Mouse (Mus musculus): ENCODE data around the gene Exoc6. TPM values are rescaled to one million over a fixed set of nuclear protein-coding genes. Genes with fewer than 3 reads are reported as not detected.
A peak's percentile ranks its signal among the peaks of the same experiment; 100 is the strongest.

Exoc6 gene
- polyA plus RNA-seq, 1 experiment from 2014 or later: 19.8 TPM

DNA sequence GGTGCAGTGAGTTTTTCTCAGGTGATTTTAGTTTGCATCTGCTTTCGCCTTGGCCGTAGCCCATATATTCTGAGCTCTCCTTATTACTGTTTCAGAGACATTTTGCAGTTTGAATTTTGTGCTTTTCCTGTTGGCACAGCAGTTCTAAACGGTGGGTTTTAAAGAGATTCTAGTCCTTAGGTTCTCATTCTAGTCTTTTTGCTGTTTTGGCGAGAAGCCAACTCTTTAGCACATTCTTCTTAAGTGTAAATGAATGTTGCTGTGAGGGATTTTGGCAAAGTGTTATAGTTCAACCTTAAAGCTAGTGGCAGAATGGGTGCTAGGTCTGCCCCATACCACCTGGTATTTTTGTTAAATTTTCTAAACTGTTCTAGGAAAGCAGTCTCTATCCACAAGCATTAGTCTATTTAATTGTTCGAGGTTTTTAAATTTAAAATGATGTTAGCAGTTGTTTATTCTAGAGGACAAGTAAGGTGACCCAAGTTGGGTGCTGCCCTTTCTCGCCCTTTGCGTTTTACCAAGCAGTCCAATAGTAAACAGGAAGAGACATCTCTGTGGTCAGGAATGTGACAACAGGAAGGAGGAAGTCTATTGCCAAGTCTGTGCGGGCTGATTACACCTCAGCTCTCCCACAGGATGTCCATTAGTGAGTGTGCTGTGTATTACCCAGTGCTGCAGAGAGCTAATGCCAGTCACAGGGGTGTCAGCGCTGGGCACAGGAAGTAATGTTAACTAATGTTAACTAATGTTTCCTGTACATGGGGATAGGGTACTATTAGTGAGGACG lies 11.1 kb downstream of the Exoc6 start:
- WGBS: 77% methylated on average over 10 of the region's 10 CpGs
- no peak for ATAC-seq (ENCODE audit: low FRiP score, low read depth)
- no peaks in the 10 kb centered on the region for H3K27me3 ChIP-seq
- H3K4me1 ChIP-seq (replicated peaks): peaks cover 8% of the 10 kb centered on the region
- no peaks in the 10 kb centered on the region for H3K36me3 ChIP-seq
- no peaks in the 10 kb centered on the region for H3K9me3 ChIP-seq
- no peak overlapping the region for H3K9ac ChIP-seq
- no peak overlapping the region for H3K27ac ChIP-seq (replicated peaks)
- no peak overlapping the region for H3K4me2 ChIP-seq
- no peak overlapping the region for H3K4me3 ChIP-seq

DNA sequence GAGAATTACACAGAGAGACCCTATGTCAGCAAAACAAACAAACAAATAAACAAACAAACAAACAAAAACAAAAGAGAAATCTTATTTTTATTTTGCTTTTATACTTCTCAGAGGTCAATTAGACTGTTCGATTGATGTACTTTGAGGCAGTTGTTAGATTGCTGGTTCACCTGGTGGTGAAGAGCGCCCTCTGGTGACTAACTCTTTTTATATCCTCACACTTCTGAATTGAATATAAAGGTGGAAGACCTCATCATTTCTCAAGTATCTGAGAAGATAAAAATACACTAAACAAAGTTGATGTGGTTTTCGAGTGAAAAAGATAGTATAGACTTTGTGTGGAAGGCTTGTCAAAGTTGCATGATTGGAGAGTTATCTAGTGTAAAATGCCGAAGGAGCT lies 13.5 kb downstream of the Exoc6 start:
- WGBS: 29% methylated on average over 4 of the region's 4 CpGs
- ATAC-seq (ENCODE audit: low FRiP score, low read depth): no peak

DNA sequence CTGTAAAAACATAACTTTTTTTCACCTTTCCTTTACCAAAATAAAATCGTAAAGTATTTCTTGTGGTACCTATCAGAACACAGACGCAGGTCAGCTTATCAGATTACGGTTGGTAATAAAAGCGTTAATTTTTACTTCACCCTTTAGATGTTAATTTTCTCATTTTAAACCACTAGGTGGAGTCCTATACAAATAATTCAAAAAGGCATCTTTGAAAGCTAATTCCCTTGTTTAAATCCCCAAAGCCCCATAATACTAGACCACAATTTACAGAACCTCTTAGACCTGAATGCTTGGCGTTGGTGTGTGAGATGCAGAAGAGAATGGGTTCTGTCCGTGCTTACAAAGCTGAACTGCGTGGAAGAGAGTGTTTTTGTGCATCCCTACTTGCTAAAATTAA lies 15.6 kb downstream of the Exoc6 start:
- Histone ChIP-seq H3K9ac (no peak overlapping the region), H3K4me1 (replicated peaks) (0 out of 2 replicates have a peak, but pooled peaks cover under 1% of the 10 kb centered on the region), H3K36me3 (no peaks in the 10 kb centered on the region), H3K27ac (replicated peaks) (no peak overlapping the region), H3K4me2 (no peak overlapping the region), H3K4me3 (no peak overlapping the region), H3K9me3 (no peaks in the 10 kb centered on the region), H3K27me3 (no peaks in the 10 kb centered on the region)
- no peak for ATAC-seq (ENCODE audit: low FRiP score, low read depth)
- WGBS: 59% methylated on average over 7 of the region's 7 CpGs

More for the DNA sequence above, 13.5 kb downstream of the Exoc6 start:
- Histone ChIP-seq H3K36me3 (no peaks in the 10 kb centered on the region), H3K4me3 (no peak overlapping the region), H3K27me3 (no peaks in the 10 kb centered on the region), H3K27ac (replicated peaks) (no peak overlapping the region), H3K9ac (no peak overlapping the region), H3K4me1 (replicated peaks) (peaks cover 8% of the 10 kb centered on the region), H3K9me3 (no peaks in the 10 kb centered on the region), H3K4me2 (no peak overlapping the region)

DNA sequence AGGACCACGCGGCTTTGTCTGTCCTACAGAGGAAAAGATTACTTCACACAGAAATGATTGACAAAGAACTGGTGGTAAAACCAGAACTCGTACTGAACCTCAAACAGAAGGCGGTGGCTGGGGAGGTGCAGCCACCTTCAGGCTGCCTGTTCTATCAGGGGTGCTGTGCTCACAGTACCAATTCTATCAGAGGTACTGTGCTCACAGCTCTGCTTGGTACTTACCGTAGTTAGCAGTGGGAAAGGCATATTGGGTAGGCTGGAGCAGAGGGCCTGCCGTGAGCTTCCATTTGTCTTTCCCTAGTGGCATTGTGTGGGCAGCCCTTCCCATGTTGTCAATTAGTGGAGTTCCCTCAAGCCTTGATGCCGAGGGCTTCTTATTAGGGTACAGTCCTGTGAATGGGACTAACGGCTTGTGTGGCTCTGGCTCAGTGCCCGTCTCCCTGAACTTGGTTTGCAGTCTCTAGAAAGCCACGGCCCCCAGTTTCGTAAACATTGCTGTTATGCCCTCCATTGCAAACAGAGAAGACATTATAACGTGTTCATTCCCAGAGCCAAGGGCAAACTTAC lies 19.1 kb downstream of the Exoc6 start:
- Histone ChIP-seq H3K4me2 (no peak overlapping the region), H3K9ac (no peak overlapping the region), H3K4me1 (replicated peaks) (no peaks in the 10 kb centered on the region), H3K36me3 (peaks cover 2% of the 10 kb centered on the region; the same call in 1 of the 2 replicates), H3K27ac (replicated peaks) (no peak overlapping the region), H3K4me3 (no peak overlapping the region), H3K9me3 (no peaks in the 10 kb centered on the region), H3K27me3 (no peaks in the 10 kb centered on the region)
- WGBS: 72% methylated on average over 12 of the region's 12 CpGs
- ATAC-seq (ENCODE audit: low FRiP score, low read depth): no peak

DNA sequence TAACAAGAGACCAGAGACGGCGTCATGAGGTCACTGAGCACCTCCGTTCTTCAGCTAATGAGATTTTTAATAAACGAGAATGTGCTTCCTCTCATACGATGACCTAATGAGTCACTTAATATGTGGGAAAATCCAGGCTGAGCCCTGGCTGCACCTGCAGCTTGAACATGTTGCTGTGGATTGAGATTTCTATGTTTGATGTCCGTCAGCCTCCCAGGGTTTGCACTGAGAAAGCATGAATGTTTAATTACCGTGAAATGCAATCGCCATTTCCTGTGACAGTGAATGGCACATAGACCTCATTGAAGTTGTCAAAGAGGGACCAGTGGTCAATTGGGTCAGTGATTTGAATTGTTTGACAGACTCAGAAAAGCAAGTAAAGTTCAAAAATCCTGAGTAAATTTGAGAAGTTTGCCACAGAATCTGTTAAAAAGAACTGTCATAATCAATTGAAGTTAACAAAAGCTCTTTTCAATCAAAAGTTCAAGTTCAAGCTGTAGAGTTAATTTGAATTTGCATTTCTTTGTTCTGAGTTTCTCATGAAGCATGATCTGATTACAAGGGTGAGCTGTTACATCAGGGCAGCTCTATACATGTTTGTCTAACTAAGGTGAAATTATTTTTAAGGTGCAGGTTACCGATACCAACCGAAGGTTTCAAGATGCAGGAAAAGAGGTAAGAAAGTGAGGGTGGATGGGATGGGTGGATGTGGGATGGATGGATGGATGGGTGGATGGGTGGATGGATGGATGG lies 20.9 kb downstream of the Exoc6 start:
- Histone ChIP-seq H3K36me3 (peaks cover 2% of the 10 kb centered on the region; the same call in 1 of the 2 replicates), H3K27ac (replicated peaks) (no peak overlapping the region), H3K27me3 (no peaks in the 10 kb centered on the region), H3K4me2 (no peak overlapping the region), H3K4me1 (replicated peaks) (no peaks in the 10 kb centered on the region), H3K9ac (no peak overlapping the region), H3K9me3 (no peaks in the 10 kb centered on the region), H3K4me3 (no peak overlapping the region)
- ATAC-seq (ENCODE audit: low FRiP score, low read depth): no peak
- 55% methylated on average over 10 of the region's 10 CpGs for WGBS

DNA sequence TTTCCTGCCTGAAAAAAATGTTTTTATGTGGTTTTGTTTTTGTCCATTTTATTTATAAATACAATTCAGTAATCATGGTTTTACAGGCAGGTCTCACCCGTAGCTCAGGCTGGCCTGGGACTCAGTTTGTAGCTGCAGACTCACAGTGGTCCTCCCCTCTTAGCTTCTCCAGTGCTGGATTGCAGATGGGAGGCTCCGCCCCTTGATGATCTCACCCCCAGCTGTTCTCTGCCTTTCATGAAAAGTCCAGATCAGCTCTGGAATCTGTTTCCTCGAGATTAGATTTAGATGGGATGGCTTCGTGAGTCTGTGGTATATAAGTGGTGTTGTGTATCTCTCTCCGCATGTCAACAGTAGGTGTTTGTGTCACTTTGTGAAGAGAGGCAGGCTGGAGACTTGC lies 24.6 kb downstream of the Exoc6 start:
- ATAC-seq (ENCODE audit: low FRiP score, low read depth): no peak
- WGBS: 65% methylated on average over 5 of the region's 5 CpGs

DNA sequence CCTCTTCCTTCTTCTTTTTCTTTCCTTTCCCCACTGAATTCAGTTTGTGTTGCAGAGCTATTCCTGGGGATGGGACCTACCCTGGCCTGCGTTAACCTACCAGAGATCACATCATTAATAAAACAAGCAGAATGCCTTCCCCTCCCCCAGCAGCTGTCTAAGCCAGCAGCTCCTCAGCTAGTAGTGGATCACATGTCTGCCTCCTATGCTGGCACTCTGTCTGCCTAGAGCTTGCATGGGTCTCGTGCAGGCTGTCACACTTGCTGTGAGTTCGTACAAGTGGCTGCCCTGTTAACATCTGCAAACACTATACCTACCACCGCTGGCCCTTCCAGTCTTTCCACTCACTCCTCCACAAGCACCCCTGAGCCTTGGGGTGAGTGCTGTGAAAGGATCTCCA lies 29.4 kb downstream of the Exoc6 start:
- WGBS: 50% methylated on average over 4 of the region's 4 CpGs
- ATAC-seq (ENCODE audit: low FRiP score, low read depth): peak; percentile 15; the same call in 1 of the 2 replicates

More for the DNA sequence above, 24.6 kb downstream of the Exoc6 start:
- Histone ChIP-seq H3K36me3 (peaks cover 2% of the 10 kb centered on the region; the same call in 1 of the 2 replicates), H3K9me3 (no peaks in the 10 kb centered on the region), H3K4me1 (replicated peaks) (no peaks in the 10 kb centered on the region), H3K9ac (no peak overlapping the region), H3K4me2 (no peak overlapping the region), H3K27ac (replicated peaks) (no peak overlapping the region), H3K27me3 (no peaks in the 10 kb centered on the region), H3K4me3 (no peak overlapping the region)

DNA sequence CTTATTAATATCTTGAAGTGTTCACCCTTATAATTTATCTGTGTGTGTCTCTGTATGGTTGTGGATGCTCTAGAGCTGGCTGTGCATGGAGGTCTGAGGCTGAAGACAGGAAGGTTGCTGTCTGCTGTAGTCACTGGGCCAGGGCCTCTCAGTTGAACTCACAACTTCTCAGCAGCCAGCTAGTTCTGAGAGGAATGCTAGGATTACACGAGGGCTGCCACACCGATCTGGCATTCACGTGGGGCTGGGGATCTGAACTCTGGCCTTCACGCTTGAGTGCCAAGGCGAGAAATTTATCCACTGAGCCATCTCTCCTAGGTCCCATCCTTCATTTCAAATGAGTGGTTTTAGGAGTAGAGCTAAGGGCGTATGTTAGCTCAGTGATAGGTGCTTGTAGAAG lies 30.2 kb downstream of the Exoc6 start:
- no peak for ATAC-seq (ENCODE audit: low FRiP score, low read depth)
- H3K9ac ChIP-seq: no peak overlapping the region
- no peaks in the 10 kb centered on the region for H3K9me3 ChIP-seq
- H3K36me3 ChIP-seq: no peaks in the 10 kb centered on the region
- no peak overlapping the region for H3K4me3 ChIP-seq
- no peaks in the 10 kb centered on the region for H3K27me3 ChIP-seq
- H3K4me2 ChIP-seq: no peak overlapping the region
- no peaks in the 10 kb centered on the region for H3K4me1 ChIP-seq (replicated peaks)
- 72% methylated on average over 6 of the region's 6 CpGs for WGBS
- no peak overlapping the region for H3K27ac ChIP-seq (replicated peaks)

More for the DNA sequence above, 29.4 kb downstream of the Exoc6 start:
- H3K9me3 ChIP-seq: no peaks in the 10 kb centered on the region
- no peaks in the 10 kb centered on the region for H3K27me3 ChIP-seq
- H3K36me3 ChIP-seq: no peaks in the 10 kb centered on the region
- H3K4me1 ChIP-seq (replicated peaks): no peaks in the 10 kb centered on the region
- H3K9ac ChIP-seq: no peak overlapping the region
- H3K4me2 ChIP-seq: no peak overlapping the region
- no peak overlapping the region for H3K27ac ChIP-seq (replicated peaks)
- H3K4me3 ChIP-seq: no peak overlapping the region

DNA sequence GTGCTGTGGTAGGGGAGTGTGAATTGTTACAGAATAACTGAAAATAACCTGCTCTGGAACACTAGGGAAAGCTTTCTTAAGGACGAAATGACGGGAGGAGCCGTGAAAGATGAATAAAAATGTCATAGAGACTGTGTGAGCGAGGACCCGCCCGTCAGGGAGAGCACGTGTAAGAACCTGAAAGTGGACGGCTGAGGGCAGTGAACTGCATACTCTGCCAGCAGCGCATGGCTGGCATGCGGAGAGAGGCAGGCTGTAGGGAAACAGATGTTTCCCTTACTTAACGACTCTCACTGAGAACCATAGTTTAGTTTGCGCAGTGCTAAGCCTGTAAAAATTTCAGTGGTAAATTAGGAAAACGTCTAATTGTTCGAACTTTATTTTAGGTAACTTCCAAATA lies 35.0 kb downstream of the Exoc6 start:
- Histone ChIP-seq H3K4me2 (no peak overlapping the region), H3K4me1 (replicated peaks) (no peaks in the 10 kb centered on the region), H3K36me3 (peaks cover 7% of the 10 kb centered on the region; the same call in 1 of the 2 replicates), H3K9ac (no peak overlapping the region), H3K4me3 (no peak overlapping the region), H3K27ac (replicated peaks) (no peak overlapping the region), H3K27me3 (no peaks in the 10 kb centered on the region), H3K9me3 (no peaks in the 10 kb centered on the region)
- WGBS: 63% methylated on average over 14 of the region's 14 CpGs
- ATAC-seq (ENCODE audit: low FRiP score, low read depth): no peak

DNA sequence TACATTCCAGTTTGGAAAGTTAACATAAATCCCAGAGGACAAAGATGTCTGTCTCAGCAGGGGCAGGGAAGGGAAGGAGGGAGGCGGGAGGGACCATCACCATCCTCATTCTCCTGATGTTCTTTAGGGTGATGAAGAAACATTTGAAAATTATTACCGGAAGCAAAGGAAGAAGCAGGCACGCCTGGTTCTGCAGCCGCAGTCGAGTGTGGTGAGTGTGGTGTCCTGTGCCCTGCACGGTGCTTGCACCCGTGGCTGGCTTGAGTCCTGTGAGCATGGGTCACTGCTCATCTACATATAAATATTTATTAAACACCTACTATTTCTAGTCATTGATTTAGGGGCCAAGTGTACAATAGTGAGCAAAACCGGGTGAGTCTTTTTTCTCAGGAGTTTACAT lies 35.5 kb downstream of the Exoc6 start:
- no peak overlapping the region for H3K9ac ChIP-seq
- no peak overlapping the region for H3K27ac ChIP-seq (replicated peaks)
- H3K4me1 ChIP-seq (replicated peaks): no peaks in the 10 kb centered on the region
- H3K4me3 ChIP-seq: no peak overlapping the region
- no peak for ATAC-seq (ENCODE audit: low FRiP score, low read depth)
- peaks cover 11% of the 10 kb centered on the region; the same call in 1 of the 2 replicates for H3K36me3 ChIP-seq
- no peak overlapping the region for H3K4me2 ChIP-seq
- H3K27me3 ChIP-seq: no peaks in the 10 kb centered on the region
- H3K9me3 ChIP-seq: no peaks in the 10 kb centered on the region
- 68% methylated on average over 8 of the region's 8 CpGs for WGBS

DNA sequence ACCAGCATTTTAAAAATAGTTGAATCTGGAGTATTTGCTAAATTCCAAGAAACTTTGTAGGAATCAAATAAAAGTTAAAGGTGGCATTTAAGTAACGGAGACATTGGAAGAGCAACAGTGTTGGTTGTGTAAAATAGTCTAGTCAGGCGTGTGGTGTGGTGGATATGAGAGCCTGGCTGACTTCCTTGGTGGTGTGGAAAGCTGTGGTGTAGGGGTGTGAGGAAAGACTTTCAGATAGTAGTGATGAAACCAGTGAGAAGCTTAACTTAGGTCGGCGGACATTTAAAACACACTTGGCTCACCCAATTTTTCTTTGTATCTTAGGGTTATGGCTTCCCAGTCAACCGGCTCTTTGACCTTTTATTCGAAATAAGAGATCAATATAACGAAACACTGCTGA lies 40.3 kb downstream of the Exoc6 start:
- Histone ChIP-seq H3K4me2 (no peak overlapping the region), H3K4me3 (no peak overlapping the region), H3K27ac (replicated peaks) (no peak overlapping the region), H3K4me1 (replicated peaks) (no peaks in the 10 kb centered on the region), H3K27me3 (no peaks in the 10 kb centered on the region), H3K9ac (no peak overlapping the region), H3K9me3 (no peaks in the 10 kb centered on the region), H3K36me3 (peaks cover 20% of the 10 kb centered on the region)
- WGBS: 97% methylated on average over 7 of the region's 7 CpGs
- ATAC-seq (ENCODE audit: low FRiP score, low read depth): no peak

All from hindbrain, embryonic 15.5 days (tissue).